Mouse (Mus musculus): ENCODE measurements around the gene Pmf1. TPM values are rescaled to one million over a fixed set of nuclear protein-coding genes. Genes with fewer than 3 reads are reported as not detected.
A peak's percentile ranks its signal among the peaks of the same experiment; 100 is the strongest.
"Not testable (repeated sequence)": the region's sequence is repeated elsewhere in the genome, so short reads cannot be mapped to it uniquely, and the experiment has no call there.

Gene Pmf1
- total RNA-seq, 2 experiments from 2014 or later: 43.4 to 49.5 TPM

DNA sequence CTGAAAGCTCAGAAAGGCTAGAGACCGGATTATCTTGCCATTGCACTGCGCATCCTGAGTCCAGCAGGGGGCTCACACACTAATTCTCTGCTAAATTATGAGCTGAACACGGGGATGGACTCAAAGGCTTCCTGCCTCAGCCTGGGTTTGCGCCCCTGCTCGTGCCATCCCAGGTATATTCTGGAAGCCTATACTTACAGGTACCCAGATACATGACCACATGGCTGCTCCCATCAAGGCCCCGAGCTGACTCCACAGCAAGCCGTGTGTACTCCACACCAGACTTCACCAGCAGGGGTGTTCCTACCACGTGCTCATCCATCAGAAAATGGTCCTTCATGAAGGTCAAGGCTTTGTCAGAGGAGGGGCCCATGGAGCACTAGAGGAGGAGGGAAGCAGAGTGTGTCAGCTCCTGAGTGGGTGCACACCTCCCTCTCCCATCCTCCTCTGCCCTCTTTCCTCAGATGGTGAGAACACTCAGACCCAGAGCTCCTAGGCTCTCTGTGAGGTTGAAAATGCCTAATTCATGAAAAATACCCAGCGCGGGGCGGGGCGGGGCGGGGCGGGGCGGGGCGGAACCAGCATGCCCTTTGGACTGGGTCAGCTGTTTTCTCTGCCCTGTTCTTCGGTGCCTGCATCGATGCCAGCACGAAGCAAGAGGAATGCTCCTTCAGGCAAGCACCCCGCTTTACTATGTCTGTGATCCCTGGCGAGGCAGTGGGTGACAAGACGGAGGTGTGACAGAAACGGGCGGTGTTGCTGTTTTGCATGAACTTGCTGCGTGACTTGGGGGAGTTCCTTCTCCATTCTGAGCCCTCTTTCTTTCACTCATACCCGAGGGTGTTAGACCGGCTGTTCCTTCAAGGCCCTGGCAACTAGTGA, 30.6 kb upstream of the Pmf1 start:
- intact Hi-C loops (cut with DNase I): loop anchor here (1.0 kb wide), 1 partner anchor 27 kb away; no protein-coding TSS in a partner anchor
- DNase-seq: peak; percentile 51 to 70

DNA sequence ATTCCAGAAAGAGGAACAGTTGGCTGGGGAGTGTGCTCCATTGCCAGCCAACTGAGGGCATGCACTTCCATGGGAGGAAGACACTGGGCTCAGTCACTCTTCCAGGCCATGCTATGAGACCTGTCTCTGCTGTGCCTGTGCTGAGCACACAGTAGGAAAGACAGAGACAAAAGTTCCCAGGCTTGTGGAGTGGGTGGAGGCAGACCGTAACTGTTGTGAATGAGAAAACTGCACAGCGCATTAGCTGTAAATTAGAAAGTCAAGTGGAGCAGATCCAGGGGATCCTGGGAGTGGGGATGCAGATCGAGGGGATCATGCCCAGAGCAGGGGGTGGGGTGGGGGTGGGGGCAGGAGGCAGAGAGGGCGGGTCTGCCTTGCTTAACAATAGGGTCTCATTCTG, 29.5 kb upstream of the Pmf1 start:
- no peak for DNase-seq
- intact Hi-C loops (cut with DNase I): no loop called here

DNA sequence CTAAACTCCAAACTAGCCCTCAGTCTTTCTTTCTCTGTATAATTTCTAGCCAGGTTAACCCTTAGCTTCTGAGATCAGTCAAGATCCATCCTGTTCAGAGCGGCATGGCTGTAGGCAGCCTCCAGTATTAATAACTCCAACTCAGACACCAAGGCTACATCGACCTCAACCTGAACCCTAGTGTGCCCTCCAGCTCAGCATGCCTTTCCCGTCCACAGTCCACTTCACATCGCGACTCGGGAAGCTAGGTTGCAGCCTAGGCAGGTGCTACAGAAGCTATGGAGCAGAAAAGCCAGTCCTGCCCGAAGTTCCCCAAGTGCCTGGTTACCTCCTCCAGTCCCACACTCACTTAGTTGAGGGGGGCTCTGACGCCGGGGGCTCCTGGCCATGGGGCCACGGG, 27.3 kb upstream of the Pmf1 start:
- intact Hi-C loops (cut with DNase I): no loop called here
- DNase-seq: no peak

GRCm38 (mm10) chr3:88436395-88437201, 26.5 kb upstream of the Pmf1 start:
- intact Hi-C loops (cut with DNase I): no loop called here
- peak; percentile 54 to 68 for DNase-seq

- no peak for DNase-seq
- intact Hi-C loops (cut with DNase I): no loop called here
Measured at GRCm38 (mm10) chr3:88435515-88435914, 25.4 kb upstream of the Pmf1 start.

- DNase-seq: not testable (repeated sequence)
- intact Hi-C loops (cut with DNase I): loop anchor here (5.0 kb wide), 1 partner anchor 39 kb away; no protein-coding TSS in a partner anchor
Measured at GRCm38 (mm10) chr3:88428639-88429038, 18.5 kb upstream of the Pmf1 start.

- DNase-seq: no peak
- intact Hi-C loops (cut with DNase I): loop anchor here (5.0 kb wide), 1 partner anchor 40 kb away; no protein-coding TSS in a partner anchor
Measured at GRCm38 (mm10) chr3:88427342-88427905, 17.3 kb upstream of the Pmf1 start.

GRCm38 (mm10) chr3:88425708-88426420, 15.7 kb upstream of the Pmf1 start:
- no peak for DNase-seq
- intact Hi-C loops (cut with DNase I): loop anchor here (2.0 to 5.0 kb wide), 2 partner anchors 15 to 41 kb away; partner anchors contain the start of gene Pmf1

GRCm38 (mm10) chr3:88425330-88425689, 15.2 kb upstream of the Pmf1 start:
- intact Hi-C loops (cut with DNase I): loop anchor here (2.0 to 5.0 kb wide), 2 partner anchors 15 to 42 kb away; partner anchors contain the start of gene Pmf1
- DNase-seq: no peak

GRCm38 (mm10) chr3:88424605-88425329, 14.6 kb upstream of the Pmf1 start, which contains the start of gene Slc25a44:
Gene Slc25a44, minus strand, starts transcription at chr3:88425139.
- intact Hi-C loops (cut with DNase I): loop anchor here (2.0 to 5.0 kb wide), 2 partner anchors 14 to 43 kb away; partner anchors contain the start of gene Pmf1
- DNase-seq: peak; percentile 98 to 99

- DNase-seq: no peak
- intact Hi-C loops (cut with DNase I): no loop called here
Measured at GRCm38 (mm10) chr3:88422020-88422720, 12.0 kb upstream of the Pmf1 start.

GRCm38 (mm10) chr3:88420771-88421170, 10.6 kb upstream of the Pmf1 start:
- DNase-seq: no peak
- intact Hi-C loops (cut with DNase I): no loop called here

DNA sequence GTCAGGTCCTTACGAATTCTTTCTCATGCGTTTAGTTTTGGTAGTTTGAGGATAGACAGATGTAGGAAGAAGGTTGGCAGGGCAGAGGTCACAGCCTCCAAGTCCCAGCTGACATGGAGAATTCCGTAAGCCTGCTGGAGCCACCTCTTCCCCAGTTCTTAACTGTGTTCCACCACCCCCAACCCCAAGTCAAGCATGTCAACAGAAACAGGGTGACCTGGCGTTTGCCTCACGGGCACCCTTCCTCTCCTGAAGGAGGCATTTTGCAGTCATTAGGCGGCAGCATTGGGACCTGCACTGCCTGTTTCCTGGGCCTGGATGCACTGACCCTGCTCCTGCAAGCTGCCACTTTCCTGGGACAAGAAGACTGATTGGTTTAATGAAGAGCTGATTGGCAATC, 7.9 kb upstream of the Pmf1 start:
- intact Hi-C loops (cut with DNase I): no loop called here
- no peak for DNase-seq

DNA sequence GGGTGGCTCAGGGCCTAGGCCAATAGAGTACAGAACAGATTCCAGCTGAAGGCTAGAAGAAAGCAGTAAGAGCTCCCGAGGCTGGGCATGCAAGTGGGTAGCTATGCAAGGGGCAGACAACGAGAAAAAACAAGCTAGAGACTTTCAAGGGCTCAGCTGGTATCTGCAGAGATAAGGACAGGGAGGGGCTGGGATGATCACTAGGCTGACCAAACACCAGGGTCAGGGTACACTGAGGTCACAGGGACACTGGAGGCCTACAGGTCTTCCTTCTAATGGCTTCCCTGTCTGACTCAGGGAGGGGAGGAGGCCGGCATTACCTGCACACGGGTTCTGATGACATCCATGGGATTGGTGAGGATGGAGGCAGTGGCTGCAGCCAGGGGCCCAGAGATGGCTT, 5.5 kb upstream of the Pmf1 start:
- intact Hi-C loops (cut with DNase I): no loop called here

GRCm38 (mm10) chr3:88412636-88413035, 2.5 kb upstream of the Pmf1 start:
- intact Hi-C loops (cut with DNase I): no loop called here
- DNase-seq: no peak

More for the DNA sequence above, 5.5 kb upstream of the Pmf1 start:
- DNase-seq: no peak

DNA sequence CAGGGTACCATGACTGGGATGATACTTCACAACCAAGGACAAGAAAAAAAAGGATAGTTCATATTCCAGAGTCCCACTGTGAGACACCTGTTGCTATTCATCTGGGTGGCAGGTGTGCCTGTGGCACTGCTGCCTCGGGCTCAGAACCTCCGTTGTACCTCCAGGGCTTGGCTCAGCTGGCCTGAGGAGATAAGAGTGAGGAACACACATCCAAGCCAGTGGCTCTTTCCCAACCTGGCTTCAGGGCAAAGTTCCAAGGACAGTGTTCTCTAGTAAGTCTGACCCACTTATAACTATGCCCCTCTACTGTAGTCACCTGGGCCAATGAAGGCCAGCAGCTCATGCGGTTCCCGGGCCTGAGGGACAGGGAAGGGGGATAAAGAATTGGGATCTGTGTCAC, 1.6 kb upstream of the Pmf1 start:
- intact Hi-C loops (cut with DNase I): loop anchor here (2.0 kb wide), 1 partner anchor 13 kb away; the partner anchor contains the start of gene Slc25a44

GRCm38 (mm10) chr3:88410645-88411031, 507 bp upstream of the Pmf1 start:
- peak in 1 of 2 experiments; percentile 64 for DNase-seq
- intact Hi-C loops (cut with DNase I): loop anchor here (2.0 kb wide), 1 partner anchor 14 kb away; the partner anchor contains the start of gene Slc25a44

More for the DNA sequence above, 1.6 kb upstream of the Pmf1 start:
- peak; percentile 27 to 43 for DNase-seq

DNA sequence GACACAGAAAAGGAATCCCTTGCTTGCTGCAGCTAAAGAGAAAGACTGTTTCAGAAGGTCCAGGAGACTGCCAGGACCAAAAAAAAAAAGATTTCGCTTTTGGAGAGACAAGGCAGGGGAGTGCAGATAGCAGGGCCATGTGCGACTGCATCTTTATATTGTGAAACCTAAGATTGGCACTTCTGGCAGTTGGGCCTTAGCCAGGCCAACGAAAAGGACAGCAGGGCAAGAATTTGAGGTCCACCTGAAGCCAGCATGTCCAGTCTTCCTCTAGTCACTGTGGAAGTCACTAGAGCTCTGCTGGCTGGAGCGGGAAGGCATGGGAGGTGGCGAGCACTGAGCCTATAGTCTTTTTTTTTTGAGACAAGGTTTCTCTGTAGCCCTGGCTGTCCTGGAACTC, 1.2 kb downstream of the Pmf1 start:
- intact Hi-C loops (cut with DNase I): loop anchor here (1.0 kb wide), 1 partner anchor 58 kb away; no protein-coding TSS in a partner anchor
- DNase-seq: no peak

GRCm38 (mm10) chr3:88407529-88407928, 2.6 kb downstream of the Pmf1 start:
- intact Hi-C loops (cut with DNase I): loop anchor here (2.0 kb wide), 2 partner anchors 69 to 119 kb away; no protein-coding TSS in a partner anchor
- DNase-seq: no peak
